Mouse (Mus musculus): ENCODE results near the gene Gna14. TPM values are rescaled to one million over a fixed set of nuclear protein-coding genes. Genes with fewer than 3 reads are reported as not detected.
A peak's percentile ranks its signal among the peaks of the same experiment; 100 is the strongest.

The Gna14 gene
- total and polyA plus RNA-seq, 2 experiments from 2014 or later: 0.60 to 0.93 TPM

GRCm38 (mm10) chr19:16526302-16526880 is 90.8 kb downstream of the Gna14 start:
- 88% methylated on average over 9 of the region's 9 CpGs for WGBS
- no peak for DNase-seq (ENCODE audit: low spot score)

GRCm38 (mm10) chr19:16527031-16527430 is 91.5 kb downstream of the Gna14 start:
- Histone ChIP-seq H3K4me2 (ENCODE audit: low read depth, low read length, poor library complexity, severe bottlenecking) (no peak overlapping the region), H3K4me1 (ENCODE audit: insufficient read depth, low read length) (no peaks in the 10 kb centered on the region), H3K4me3 (ENCODE audit: low read depth, low read length) (no peak overlapping the region), H3K9me3 (ENCODE audit: low read length) (no peaks in the 10 kb centered on the region), H3K36me3 (ENCODE audit: insufficient read depth, low read length) (no peaks in the 10 kb centered on the region), H3K27ac (ENCODE audit: low read depth, low read length) (no peak overlapping the region), H3K9ac (replicated peaks; ENCODE audit: low read length, poor library complexity, severe bottlenecking) (no peak overlapping the region), H3K27me3 (ENCODE audit: insufficient read depth, low read length) (no peaks in the 10 kb centered on the region)
- no peak for TF ChIP-seq CTCF (IDR thresholded peaks at IDR 0.05)
- ATAC-seq (ENCODE audit: low FRiP score) (no peak), DNase-seq (ENCODE audit: low spot score) (no peak)
- WGBS: 91% methylated on average over 5 of the region's 5 CpGs

More at GRCm38 (mm10) chr19:16526302-16526880, 90.8 kb downstream of the Gna14 start:
- Histone ChIP-seq H3K27me3 (ENCODE audit: insufficient read depth, low read length) (no peaks in the 10 kb centered on the region), H3K9ac (replicated peaks; ENCODE audit: low read length, poor library complexity, severe bottlenecking) (no peak overlapping the region), H3K4me1 (ENCODE audit: insufficient read depth, low read length) (no peaks in the 10 kb centered on the region), H3K9me3 (ENCODE audit: low read length) (no peaks in the 10 kb centered on the region), H3K27ac (ENCODE audit: low read depth, low read length) (no peak overlapping the region), H3K4me3 (ENCODE audit: low read depth, low read length) (no peak overlapping the region), H3K4me2 (ENCODE audit: low read depth, low read length, poor library complexity, severe bottlenecking) (no peak overlapping the region), H3K36me3 (ENCODE audit: insufficient read depth, low read length) (no peaks in the 10 kb centered on the region)
- no peak for TF ChIP-seq CTCF (IDR thresholded peaks at IDR 0.05)
- no peak for ATAC-seq (ENCODE audit: low FRiP score)

- Histone ChIP-seq H3K4me1 (ENCODE audit: insufficient read depth, low read length) (no peaks in the 10 kb centered on the region), H3K36me3 (ENCODE audit: insufficient read depth, low read length) (no peaks in the 10 kb centered on the region)
- no peak for ATAC-seq (ENCODE audit: low FRiP score)
These were observed 92.8 kb downstream of the Gna14 start for GRCm38 (mm10) chr19:16528225-16528828.

GRCm38 (mm10) chr19:16529293-16529920 is 93.8 kb downstream of the Gna14 start:
- DNase-seq (ENCODE audit: low spot score) (no peak), ATAC-seq (ENCODE audit: low FRiP score) (no peak)
- no peak overlapping the region for H3K4me3 ChIP-seq (ENCODE audit: low read depth, low read length)
- H3K9me3 ChIP-seq (ENCODE audit: low read length): no peaks in the 10 kb centered on the region
- H3K9ac ChIP-seq (replicated peaks; ENCODE audit: low read length, poor library complexity, severe bottlenecking): no peak overlapping the region
- no peaks in the 10 kb centered on the region for H3K27me3 ChIP-seq (ENCODE audit: insufficient read depth, low read length)
- peak; percentile 53 for TF ChIP-seq CTCF (IDR thresholded peaks at IDR 0.05)
- H3K4me2 ChIP-seq (ENCODE audit: low read depth, low read length, poor library complexity, severe bottlenecking): no peak overlapping the region
- no peaks in the 10 kb centered on the region for H3K36me3 ChIP-seq (ENCODE audit: insufficient read depth, low read length)
- no peaks in the 10 kb centered on the region for H3K4me1 ChIP-seq (ENCODE audit: insufficient read depth, low read length)
- H3K27ac ChIP-seq (ENCODE audit: low read depth, low read length): no peak overlapping the region

More at GRCm38 (mm10) chr19:16528225-16528828, 92.8 kb downstream of the Gna14 start:
- H3K4me3 ChIP-seq (ENCODE audit: low read depth, low read length): no peak overlapping the region
- no peaks in the 10 kb centered on the region for H3K27me3 ChIP-seq (ENCODE audit: insufficient read depth, low read length)
- no peaks in the 10 kb centered on the region for H3K9me3 ChIP-seq (ENCODE audit: low read length)
- DNase-seq (ENCODE audit: low spot score): no peak
- no peak overlapping the region for H3K4me2 ChIP-seq (ENCODE audit: low read depth, low read length, poor library complexity, severe bottlenecking)
- 87% methylated on average over 3 of the region's 3 CpGs for WGBS
- TF ChIP-seq CTCF (IDR thresholded peaks at IDR 0.05): no peak
- no peak overlapping the region for H3K9ac ChIP-seq (replicated peaks; ENCODE audit: low read length, poor library complexity, severe bottlenecking)
- no peak overlapping the region for H3K27ac ChIP-seq (ENCODE audit: low read depth, low read length)

- H3K36me3 ChIP-seq (ENCODE audit: insufficient read depth, low read length): no peaks in the 10 kb centered on the region
- no peak for ATAC-seq (ENCODE audit: low FRiP score)
- no peak for TF ChIP-seq CTCF (IDR thresholded peaks at IDR 0.05)
- no peak overlapping the region for H3K4me3 ChIP-seq (ENCODE audit: low read depth, low read length)
- DNase-seq (ENCODE audit: low spot score): no peak
- H3K27ac ChIP-seq (ENCODE audit: low read depth, low read length): no peak overlapping the region
- no peaks in the 10 kb centered on the region for H3K27me3 ChIP-seq (ENCODE audit: insufficient read depth, low read length)
- no peak overlapping the region for H3K9ac ChIP-seq (replicated peaks; ENCODE audit: low read length, poor library complexity, severe bottlenecking)
- H3K4me1 ChIP-seq (ENCODE audit: insufficient read depth, low read length): no peaks in the 10 kb centered on the region
- H3K9me3 ChIP-seq (ENCODE audit: low read length): no peaks in the 10 kb centered on the region
- H3K4me2 ChIP-seq (ENCODE audit: low read depth, low read length, poor library complexity, severe bottlenecking): no peak overlapping the region
- WGBS: 85% methylated on average over 4 of the region's 4 CpGs
These were observed 94.4 kb downstream of the Gna14 start for GRCm38 (mm10) chr19:16529999-16530398.

- Histone ChIP-seq H3K27me3 (ENCODE audit: insufficient read depth, low read length) (no peaks in the 10 kb centered on the region), H3K4me2 (ENCODE audit: low read depth, low read length, poor library complexity, severe bottlenecking) (no peak overlapping the region), H3K4me1 (ENCODE audit: insufficient read depth, low read length) (no peaks in the 10 kb centered on the region), H3K9ac (replicated peaks; ENCODE audit: low read length, poor library complexity, severe bottlenecking) (no peak overlapping the region), H3K4me3 (ENCODE audit: low read depth, low read length) (no peak overlapping the region), H3K27ac (ENCODE audit: low read depth, low read length) (no peak overlapping the region), H3K36me3 (ENCODE audit: insufficient read depth, low read length) (no peaks in the 10 kb centered on the region), H3K9me3 (ENCODE audit: low read length) (no peaks in the 10 kb centered on the region)
- ATAC-seq (ENCODE audit: low FRiP score): no peak
- TF ChIP-seq CTCF (IDR thresholded peaks at IDR 0.05): no peak
- WGBS: 78% methylated on average over 2 of the region's 2 CpGs
- no peak for DNase-seq (ENCODE audit: low spot score)
These were observed 98.7 kb downstream of the Gna14 start for GRCm38 (mm10) chr19:16534311-16534710.
